Mouse (Mus musculus) liver, embryonic 14.5 days (tissue): Measurements from ENCODE around the gene Cib3.
A peak's percentile ranks its signal among the peaks of the same experiment; 100 is the strongest.

Source experiments
- CTCF ChIP-seq: IDR thresholded peaks from 2 replicates; pipeline ENCODE4 v1.5.1; 2016; ENCODE audit warnings: antibody characterized with exemption, low read depth, control low read depth
- EP300 ChIP-seq: IDR thresholded peaks from 2 replicates; pipeline ENCODE4 v1.6.1; 2016; ENCODE audit warnings: antibody characterized with exemption, low read depth

DNA sequence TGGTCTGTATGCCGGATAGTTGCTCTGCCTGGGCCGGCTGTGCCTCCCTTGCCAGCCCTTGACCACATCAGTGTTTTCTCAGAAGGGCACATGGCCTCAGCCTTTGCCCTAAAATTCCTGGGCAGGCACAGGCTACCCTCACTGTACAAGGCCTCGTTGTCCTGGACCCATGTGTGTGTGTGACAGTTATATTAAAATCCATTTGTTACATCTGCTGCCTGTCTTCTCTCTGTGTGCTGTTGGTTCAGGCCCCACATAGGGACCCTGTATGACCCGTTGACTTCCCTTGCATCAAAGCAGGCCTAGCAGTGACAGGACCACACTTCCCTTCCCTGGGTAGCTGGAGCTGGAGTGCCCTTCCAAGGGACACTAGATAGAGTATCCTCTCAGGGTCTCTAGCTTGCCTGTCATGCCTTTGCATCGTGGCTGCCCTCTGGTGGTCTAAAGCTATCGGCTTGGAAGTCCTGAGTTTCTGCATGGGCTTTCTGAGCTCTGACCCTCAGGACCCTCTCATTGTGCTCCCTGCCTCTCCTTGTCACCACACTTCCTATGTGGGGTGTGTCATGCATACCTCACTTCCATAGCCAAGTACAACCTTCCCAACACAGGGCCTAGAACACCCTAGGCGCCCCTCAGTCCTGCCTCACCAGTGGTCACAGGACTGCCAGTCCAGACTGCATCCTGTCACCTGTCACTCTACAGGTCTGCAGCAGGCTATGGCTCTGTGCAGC lies 44.7 kb upstream of the Cib3 start:
- TF ChIP-seq CTCF (peak; percentile 74), EP300 (no peak)
